Comparison of ENCODE assay signal across 18 mouse cellular contexts in the genomic region with DNA sequence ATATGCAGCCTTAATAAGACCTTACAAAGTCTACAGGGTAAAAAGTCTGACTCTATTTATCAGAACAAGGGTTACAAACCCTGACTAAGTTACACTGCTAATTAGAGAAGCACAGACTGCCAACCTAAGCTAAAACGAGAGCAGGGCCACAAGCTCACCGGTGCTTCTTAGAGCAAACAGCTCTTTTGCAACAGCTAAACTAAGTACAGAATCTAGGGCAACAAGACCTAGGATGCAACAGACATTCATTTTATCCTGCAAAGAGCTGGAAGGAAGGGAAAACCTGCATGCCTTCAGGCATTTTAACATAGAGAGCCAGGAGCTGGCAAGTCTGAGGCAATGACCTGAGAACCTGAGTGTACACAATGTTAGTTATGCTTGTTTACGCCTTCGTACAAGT.
"Had no signal": no experiment of that assay in that cellular context is flagged by ENCODE, and none has a peak within 500 bp of the region (broad histone marks: within the 10 kb centered on the region; RNA-seq: fewer than 3 reads in every experiment).

No protein-coding gene starts in this region.

- H3K9me3 ChIP-seq: lung, embryonic 15.5 days; megakaryocyte, embryonic 14.5 days; midbrain, embryonic 13.5 days; midbrain, embryonic 15.5 days; neural tube, embryonic 12.5 days; stomach, embryonic 15.5 days had no signal

- H3K4me1 ChIP-seq: lung, embryonic 15.5 days; midbrain, embryonic 13.5 days; midbrain, embryonic 15.5 days; neural tube, embryonic 12.5 days; stomach, embryonic 15.5 days had no signal

- H3K4me3 ChIP-seq: lung, embryonic 15.5 days; megakaryocyte, embryonic 14.5 days; midbrain, embryonic 13.5 days; midbrain, embryonic 15.5 days; neural tube, embryonic 12.5 days; stomach, embryonic 15.5 days had no signal

- H3K27me3 ChIP-seq: lung, embryonic 15.5 days; megakaryocyte, embryonic 14.5 days; midbrain, embryonic 13.5 days; midbrain, embryonic 15.5 days; neural tube, embryonic 12.5 days; stomach, embryonic 15.5 days had no signal

- ATAC-seq: lung, postnatal 0 days; midbrain, embryonic 13.5 days; midbrain, embryonic 15.5 days had no signal

- DNase-seq: lung, adult 2 months; lung, postnatal 14 days; lung, postnatal 36 days; right cerebral cortex, postnatal 14 days; right cerebral cortex, postnatal 4 days; thymus, adult 2 months; thymus, postnatal 25 days; thymus, postnatal 4 days had no signal

- H3K27ac ChIP-seq: lung, embryonic 15.5 days; macrophage; midbrain, embryonic 13.5 days; midbrain, embryonic 15.5 days; neural tube, embryonic 12.5 days; stomach, embryonic 15.5 days; stomach, postnatal 0 days had no signal

- H3K9ac ChIP-seq: lung, embryonic 15.5 days; midbrain, embryonic 13.5 days; midbrain, embryonic 15.5 days; neural tube, embryonic 12.5 days; stomach, embryonic 15.5 days had no signal

- H3K36me3 ChIP-seq: lung, embryonic 15.5 days; midbrain, embryonic 13.5 days; midbrain, embryonic 15.5 days; neural tube, embryonic 12.5 days; stomach, embryonic 15.5 days had no signal

- H3K4me2 ChIP-seq: lung, embryonic 15.5 days; midbrain, embryonic 11.5 days; midbrain, embryonic 13.5 days; midbrain, embryonic 15.5 days; neural tube, embryonic 12.5 days; stomach, embryonic 15.5 days had no signal
